Mouse (Mus musculus) urinary bladder, adult 2 months (tissue): Measurements from ENCODE around the gene Gm5065. TPM values are rescaled to one million over a fixed set of nuclear protein-coding genes. Genes with fewer than 3 reads are reported as not detected.

Experiments used
- DNase-seq: peaks from one replicate; pipeline ENCODE4 v3.0.0; 2022; ENCODE audit warnings: low spot score
- polyA plus RNA-seq: library from polyadenylated mRNA; depleted of rRNA; stranded (reverse); fragments of >200 nt; gene quantifications from 2 replicates; pipeline ENCODE4 v1.2.3, GENCODE M21; 2012; rRNA removed

Gm5065 gene
- polyA plus RNA-seq, result not detected in 2 replicates

- no peak for DNase-seq
Observed at GRCm38 (mm10) chr7:5350237-5350636, at the start of gene Gm5065. Gm5065 (plus strand) TSS chr7:5350537.

GRCm38 (mm10) chr7:5327511-5327910, 22.8 kb upstream of the Gm5065 start:
- no peak for DNase-seq

- no peak for DNase-seq
Observed at GRCm38 (mm10) chr7:5350935-5351334, 598 bp downstream of the Gm5065 start, which contains the start of gene Nlrp2. Nlrp2 (minus strand) TSS chr7:5351035.

GRCm38 (mm10) chr7:5363599-5363998, 13.3 kb downstream of the Gm5065 start:
- no peak for DNase-seq

- DNase-seq, result no peak
Observed at GRCm38 (mm10) chr7:5366724-5367123, 16.4 kb downstream of the Gm5065 start.

GRCm38 (mm10) chr7:5406201-5406600, 55.9 kb downstream of the Gm5065 start:
- no peak for DNase-seq

Other genes with a start within 250 kb of the Gm5065 start
- gene Rfpl4, start 233.6 kb upstream of the Gm5065 start, polyA plus RNA-seq, result not detected in 2 replicates
- 0.43 and 0.59 TPM in 2 replicates for gene Rasl2-9, start 224.6 kb upstream of the Gm5065 start, polyA plus RNA-seq
- not detected in 2 replicates for gene Vmn1r55, start 200.9 kb upstream of the Gm5065 start, polyA plus RNA-seq
- gene Vmn1r56, start 153.8 kb upstream of the Gm5065 start, polyA plus RNA-seq, result not detected in 2 replicates
- gene Vmn1r57, start 132.0 kb upstream of the Gm5065 start, polyA plus RNA-seq, result not detected in 2 replicates
- not detected in 2 replicates for gene Nlrp2, start 498 bp downstream of the Gm5065 start, polyA plus RNA-seq
- not detected in 2 replicates for gene Vmn1r58, start 62.9 kb downstream of the Gm5065 start, polyA plus RNA-seq
- gene Vmn1r59, start 106.2 kb downstream of the Gm5065 start, polyA plus RNA-seq, result not detected in 2 replicates
- not detected in 2 replicates for gene Vmn2r28, start 143.4 kb downstream of the Gm5065 start, polyA plus RNA-seq
- not detected in 2 replicates for gene Vmn1r60, start 196.8 kb downstream of the Gm5065 start, polyA plus RNA-seq